Comparison of ENCODE assay signal across 22 mouse cellular contexts in genomic region chr6:88621816-88622481, GRCm38 (mm10). TPM values are rescaled to one million over a fixed set of nuclear protein-coding genes. Genes with fewer than 3 reads are reported as not detected.
DNase-seq lines count a peak whose midpoint lies in the region; ATAC-seq and TF ChIP-seq lines count a peak whose summit lies in the region.
"Had no signal": no experiment of that assay in that cellular context is flagged by ENCODE, and none has a peak within 500 bp of the region (broad histone marks: within the 10 kb centered on the region; RNA-seq: fewer than 3 reads in every experiment).

No protein-coding gene starts in this region.

- 0 out of 2 replicates have a peak overlapping the region, but pooled peaks have one; percentile 20 for H3K4me2 ChIP-seq in heart, embryonic 15.5 days
- H3K4me2 ChIP-seq in stomach, postnatal 0 days (replicated peaks; ENCODE audit: low read depth), result no peak overlapping the region
- no peak overlapping the region for H3K4me2 ChIP-seq in forebrain, embryonic 14.5 days (ENCODE audit: low read length)
- H3K4me2 ChIP-seq: forebrain, embryonic 12.5 days; limb, embryonic 12.5 days; liver, embryonic 15.5 days; midbrain, embryonic 13.5 days; neural tube, embryonic 15.5 days had no signal

- no peak for DNase-seq in cerebellum, postnatal 4 days (ENCODE audit: low spot score in 2 of 2)
- no peak for DNase-seq in heart, postnatal 25 days (ENCODE audit: low spot score)
- DNase-seq in lung, postnatal 36 days, result peak; percentile 20
- no peak for DNase-seq in lung, postnatal 25 days (ENCODE audit: low spot score)
- no peak for DNase-seq in stomach, postnatal 0 days (ENCODE audit: low spot score)
- DNase-seq in forebrain, embryonic 14.5 days (ENCODE audit: low spot score), result no peak
- DNase-seq: kidney, adult 18-20 months; kidney, postnatal 10 days; right cerebral cortex, postnatal 4 days; thymus, postnatal 36 days had no signal

- H3K4me3 ChIP-seq in heart, embryonic 15.5 days, result no peak overlapping the region
- no peak overlapping the region for H3K4me3 ChIP-seq in stomach, postnatal 0 days (ENCODE audit: low read depth, low read length)
- H3K4me3 ChIP-seq in forebrain, embryonic 14.5 days (ENCODE audit: low read depth, low read length), result no peak overlapping the region
- H3K4me3 ChIP-seq: forebrain, embryonic 12.5 days; left cerebral cortex, adult 2 months; limb, embryonic 12.5 days; liver, embryonic 15.5 days; midbrain, embryonic 13.5 days; myocyte; neural tube, embryonic 15.5 days had no signal

- 45% methylated on average over 4 of the region's 4 CpGs for WGBS in heart, embryonic 15.5 days
- 58% methylated on average over 4 of the region's 4 CpGs for WGBS in stomach, postnatal 0 days
- 89% methylated on average over 4 of the region's 4 CpGs for WGBS in forebrain, embryonic 14.5 days

- intact Hi-C loops in heart, postnatal 25 days (cut with DNase I), result no loop called here

- H3K9ac ChIP-seq in heart, embryonic 15.5 days, result no peak overlapping the region
- no peak overlapping the region for H3K9ac ChIP-seq in stomach, postnatal 0 days (ENCODE audit: low read length)
- no peak overlapping the region for H3K9ac ChIP-seq in forebrain, embryonic 14.5 days (ENCODE audit: low read length)
- H3K9ac ChIP-seq: forebrain, embryonic 12.5 days; limb, embryonic 12.5 days; liver, embryonic 15.5 days; midbrain, embryonic 13.5 days; neural tube, embryonic 15.5 days had no signal

- 0 out of 2 replicates have a peak, but pooled peaks cover 3% of the 10 kb centered on the region for H3K4me1 ChIP-seq in heart, embryonic 15.5 days (replicated peaks)
- no peaks in the 10 kb centered on the region for H3K4me1 ChIP-seq in stomach, postnatal 0 days (replicated peaks; ENCODE audit: control insufficient read depth, insufficient read depth)
- H3K4me1 ChIP-seq in forebrain, embryonic 14.5 days (ENCODE audit: control insufficient read depth, insufficient read depth, low read length), result peaks cover 2% of the 10 kb centered on the region; the same call in 1 of the 2 replicates

- H3K36me3 ChIP-seq in heart, embryonic 15.5 days, result no peaks in the 10 kb centered on the region; the same call in 1 of the 2 replicates
- no peaks in the 10 kb centered on the region for H3K36me3 ChIP-seq in stomach, postnatal 0 days (ENCODE audit: control insufficient read depth, insufficient read depth, low read length)
- H3K36me3 ChIP-seq in forebrain, embryonic 14.5 days (ENCODE audit: control insufficient read depth, insufficient read depth, low read length), result no peaks in the 10 kb centered on the region
- H3K36me3 ChIP-seq: forebrain, embryonic 12.5 days; G1E; limb, embryonic 12.5 days; liver, embryonic 15.5 days; midbrain, embryonic 13.5 days; neural tube, embryonic 15.5 days had no signal

- peak; percentile 79; the same call in 1 of the 2 replicates for ATAC-seq in cerebellum, adult (ENCODE audit: insufficient number of reproducible peaks, low FRiP score, low TSS enrichment)
- no peak for ATAC-seq in heart, embryonic 15.5 days (replicated peaks; ENCODE audit: insufficient number of reproducible peaks, insufficient read depth, low FRiP score, low read depth)
- ATAC-seq in stomach, postnatal 0 days (ENCODE audit: low FRiP score, low TSS enrichment), result no peak; the same call in 1 of the 2 replicates
- no peak for ATAC-seq in forebrain, embryonic 14.5 days
- ATAC-seq: CD4-positive, CD25-positive, alpha-beta regulatory T cell, adult 4 months; hindbrain, embryonic 16.5 days; midbrain, embryonic 13.5 days had no signal

- TF ChIP-seq EP300 in stomach, postnatal 0 days (optimal IDR thresholded peaks at IDR 0.05), result no peak

- peak overlapping the region; percentile 43 for H3K27ac ChIP-seq in heart, embryonic 15.5 days
- no peak overlapping the region for H3K27ac ChIP-seq in stomach, postnatal 0 days (replicated peaks)
- no peak overlapping the region for H3K27ac ChIP-seq in forebrain, embryonic 14.5 days (ENCODE audit: low read depth, low read length)
- H3K27ac ChIP-seq: forebrain, embryonic 12.5 days; left cerebral cortex, adult 2 months; limb, embryonic 12.5 days; liver, embryonic 15.5 days; midbrain, embryonic 13.5 days; neural tube, embryonic 15.5 days had no signal

- TF ChIP-seq CTCF in stomach, postnatal 0 days (IDR thresholded peaks at IDR 0.05; ENCODE audit: low read depth), result no peak

- H3K27me3 ChIP-seq in heart, embryonic 15.5 days, result no peaks in the 10 kb centered on the region
- no peaks in the 10 kb centered on the region for H3K27me3 ChIP-seq in stomach, postnatal 0 days (ENCODE audit: control insufficient read depth, insufficient read depth, low read length)
- no peaks in the 10 kb centered on the region for H3K27me3 ChIP-seq in forebrain, embryonic 14.5 days (replicated peaks; ENCODE audit: control insufficient read depth, insufficient read depth, low read length)
- H3K27me3 ChIP-seq: neural tube, embryonic 15.5 days had no signal

- no peaks in the 10 kb centered on the region for H3K9me3 ChIP-seq in heart, embryonic 15.5 days (replicated peaks)
- no peaks in the 10 kb centered on the region for H3K9me3 ChIP-seq in stomach, postnatal 0 days (ENCODE audit: control insufficient read depth, low read length)
- no peaks in the 10 kb centered on the region for H3K9me3 ChIP-seq in forebrain, embryonic 14.5 days (replicated peaks; ENCODE audit: control insufficient read depth, low read length)
- H3K9me3 ChIP-seq: forebrain, embryonic 12.5 days; G1E; limb, embryonic 12.5 days; liver, embryonic 15.5 days; midbrain, embryonic 13.5 days; neural tube, embryonic 15.5 days had no signal

RNA-seq across cellular contexts. Expression of gene Kbtbd12, which starts 15.8 kb away (rescaled TPM):
- polyA plus RNA-seq in heart, embryonic 15.5 days (2015; fragmentation: Nextera tagmentation; extraction: Ambion mirVana), result 25.5 and 25.6 TPM in 2 replicates
- 10 to 100 TPM; 31.2 to 36.8 TPM for total RNA-seq in heart, postnatal 25 days (2021)
- 0.28 and 0.62 TPM in 2 replicates for polyA plus RNA-seq in stomach, postnatal 0 days (2015; fragmentation: Nextera tagmentation; extraction: Ambion mirVana)
- 0.20 TPM in 1 of 2 replicates, not detected in the other for polyA plus RNA-seq in forebrain, embryonic 14.5 days (2014; fragmentation: Nextera tagmentation; extraction: Ambion mirVana)
- polyA plus RNA-seq: CD4-positive, CD25-positive, alpha-beta regulatory T cell, adult 4 months; G1E; midbrain, embryonic 13.5 days had no signal

Comparison
In these comparisons a context has a peak if more than half of its experiments do, and no peak if none do; other contexts are left out.
1. RNA of gene Kbtbd12, which starts 15.8 kb away (polyA plus RNA-seq): 25.5 to 25.6 TPM in heart, embryonic 15.5 days; 0.28 to 0.62 TPM in stomach, postnatal 0 days and 0.20 TPM in forebrain, embryonic 14.5 days; every median in the first group is over 10 times any median in the second.